Mouse (Mus musculus): ENCODE measurements around the gene Acta2.

GRCm38 (mm10) chr19:34291379-34291778 lies 36.0 kb upstream of the Acta2 start:
- TF ChIP-seq POLR2A (IDR thresholded peaks at IDR 0.05; ENCODE audit: insufficient read length, low read depth) (no peak), REST (IDR thresholded peaks at IDR 0.05; ENCODE audit: insufficient read depth, insufficient read length) (no peak), CEBPB (IDR thresholded peaks at IDR 0.05; ENCODE audit: insufficient read depth, poor library complexity, severe bottlenecking) (no peak), USF1 (IDR thresholded peaks at IDR 0.05; ENCODE audit: low read depth) (no peak), TCF12 (IDR thresholded peaks at IDR 0.05; ENCODE audit: insufficient read depth, poor library complexity, severe bottlenecking) (no peak)

Data from myocyte (in vitro differentiated cells).